Mouse (Mus musculus): ENCODE data around the gene Cipc.

The Cipc gene

DNA sequence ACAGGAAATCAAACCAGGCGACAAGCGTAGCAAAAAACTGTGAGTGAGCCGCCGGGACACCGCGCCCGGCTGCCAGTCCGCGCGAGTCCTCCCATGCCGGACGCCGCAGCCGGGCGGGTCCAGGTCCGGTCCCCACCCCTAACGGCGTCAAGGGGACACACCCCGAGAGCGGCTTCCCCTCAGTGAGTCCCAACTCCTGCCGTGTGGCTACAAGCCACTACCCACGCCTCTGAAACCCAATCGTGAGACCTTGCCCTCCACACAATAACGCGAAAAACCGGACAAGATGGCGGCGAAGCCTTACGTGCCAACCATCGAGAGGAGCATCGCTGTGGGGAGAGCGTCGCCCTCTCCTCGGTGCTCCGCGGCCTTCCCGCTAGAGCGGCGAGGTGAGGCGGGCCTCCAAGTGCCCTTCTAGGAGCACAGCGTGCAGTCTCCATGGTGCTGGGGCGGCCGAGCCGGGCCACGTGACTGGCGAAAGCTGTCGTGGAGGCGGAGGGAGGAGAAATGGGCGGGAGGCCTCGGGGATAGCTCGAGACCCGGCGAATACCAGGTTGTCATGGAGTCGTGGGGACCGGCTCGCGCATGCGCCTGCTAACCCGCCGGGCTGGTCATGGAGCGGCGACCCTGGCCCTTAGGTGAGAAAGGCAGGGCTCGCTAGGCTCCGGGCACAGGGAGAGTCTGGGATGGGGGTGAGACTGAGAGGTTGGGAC lies at the start of gene Cipc:
Gene Cipc, plus strand, starts transcription at position 182 of the 713 bp plus-strand sequence.
- DNase-seq (ENCODE audit: low spot score) = peak; percentile 96

- no peak for DNase-seq (ENCODE audit: low spot score)
These were observed 49.0 kb upstream of the Cipc start for GRCm38 (mm10) chr12:86897769-86898273.

- DNase-seq (ENCODE audit: low spot score) = no peak
These were observed 48.4 kb upstream of the Cipc start for GRCm38 (mm10) chr12:86898448-86898847.

DNA sequence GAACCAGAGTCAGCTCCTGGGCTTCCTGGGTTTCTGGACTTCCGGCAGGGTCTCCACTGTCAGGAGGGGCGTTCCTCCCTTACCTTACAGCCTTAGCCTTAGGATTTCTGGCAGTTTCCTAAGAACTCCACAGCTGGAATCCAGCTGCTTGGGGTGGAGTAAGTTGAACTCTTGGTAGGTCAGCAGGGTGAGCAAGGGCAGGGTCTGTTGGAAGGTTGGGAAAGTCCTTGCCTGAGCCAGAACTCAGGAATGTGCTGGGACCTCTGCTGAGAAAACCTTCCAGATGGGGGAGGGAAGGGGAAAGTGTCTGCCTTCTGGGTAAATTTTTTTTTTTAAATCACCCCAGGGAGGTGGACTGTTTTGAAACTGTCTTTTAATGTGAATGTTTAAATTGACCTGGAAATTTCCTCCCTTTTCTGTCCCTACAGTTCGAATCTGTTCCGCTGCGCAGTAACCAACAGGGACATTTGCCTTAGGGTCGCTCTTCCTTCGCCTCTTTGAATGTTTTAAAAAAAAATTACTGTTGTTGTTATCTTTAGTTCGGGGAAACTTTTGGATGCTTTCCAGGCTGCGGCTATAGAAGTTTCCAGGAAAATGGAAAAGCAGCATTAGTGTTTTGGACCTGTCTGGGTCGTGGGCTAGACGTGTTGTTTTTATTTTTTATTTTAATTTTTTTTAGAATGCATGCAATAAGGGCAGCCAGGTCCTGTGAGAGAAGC lies 47.2 kb upstream of the Cipc start:
- no peak for DNase-seq (ENCODE audit: low spot score)

DNA sequence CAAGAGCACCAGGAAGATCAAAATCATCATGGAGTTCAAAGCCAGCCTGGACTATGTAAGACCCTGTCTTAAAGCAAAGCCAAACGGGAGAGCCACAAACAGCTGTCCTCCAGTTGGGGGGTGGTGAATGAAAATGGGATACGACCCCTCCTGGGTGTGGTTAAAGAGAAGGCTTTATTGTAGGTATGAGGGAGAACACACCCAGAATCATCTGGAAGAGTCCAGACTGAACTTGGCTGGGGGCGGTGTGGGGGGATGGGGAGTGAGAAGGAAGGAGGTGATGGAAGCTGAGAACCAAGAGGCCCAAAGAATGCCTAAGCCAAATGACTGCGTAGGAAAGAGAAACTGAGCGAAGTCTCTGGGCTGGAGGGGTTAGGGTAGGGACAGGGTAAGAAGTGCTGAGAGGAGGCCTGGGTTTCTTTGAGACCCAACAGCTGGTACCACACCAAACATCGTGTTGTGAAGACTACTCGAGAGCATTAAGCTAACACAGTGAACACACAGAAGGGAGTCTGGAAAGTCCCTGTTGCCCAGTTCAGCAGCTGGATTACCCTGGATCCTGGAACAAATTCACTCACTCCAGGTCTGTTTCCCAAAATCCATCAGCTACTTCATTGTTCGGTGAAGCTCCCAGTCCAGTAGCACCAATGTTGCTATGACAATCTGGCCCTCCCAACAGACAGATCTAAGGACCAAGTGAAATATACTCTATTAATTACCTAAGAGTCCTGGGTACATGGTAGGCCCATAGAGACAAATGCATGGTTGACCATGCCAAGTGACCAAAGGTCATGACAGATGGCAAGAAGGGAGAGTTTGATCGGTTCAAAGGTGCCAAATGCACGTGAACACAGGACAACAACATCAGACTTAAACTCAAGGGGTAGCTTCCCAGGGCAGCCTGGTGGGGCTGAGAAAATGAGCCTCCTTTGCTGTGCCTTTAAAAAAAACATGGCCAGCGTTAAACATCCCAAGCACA lies 42.7 kb upstream of the Cipc start:
- no peak for DNase-seq (ENCODE audit: low spot score)

GRCm38 (mm10) chr12:86905203-86905602 lies 41.6 kb upstream of the Cipc start:
- DNase-seq (ENCODE audit: low spot score) = peak; percentile 50

- no peak for DNase-seq (ENCODE audit: low spot score)
These were observed 41.0 kb upstream of the Cipc start for GRCm38 (mm10) chr12:86905876-86906275.

- peak; percentile 89 for DNase-seq (ENCODE audit: low spot score)
These were observed 40.4 kb upstream of the Cipc start for GRCm38 (mm10) chr12:86906395-86906794.

DNA sequence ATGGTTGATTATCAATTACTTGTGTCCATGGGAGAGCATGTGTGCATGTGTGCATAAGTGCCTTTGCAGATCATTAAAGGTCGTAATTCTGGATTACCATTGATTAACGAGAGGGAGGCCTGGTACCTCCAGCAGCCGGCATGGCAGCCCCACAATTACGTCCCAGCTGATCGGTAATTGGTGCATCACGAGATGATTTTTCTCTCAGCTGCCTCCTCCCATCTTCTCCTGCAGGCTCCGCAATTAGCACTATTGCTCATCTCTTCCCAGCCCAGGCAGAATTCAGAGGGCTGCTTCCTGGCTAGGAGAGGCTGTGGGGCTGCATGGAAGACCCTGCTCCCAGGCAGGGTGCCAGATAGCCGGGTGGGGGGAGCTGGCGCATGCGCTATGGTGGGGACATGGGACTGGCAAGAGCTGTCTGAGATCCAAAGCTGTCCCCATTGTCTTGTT lies 35.3 kb upstream of the Cipc start:
- DNase-seq (ENCODE audit: low spot score) = no peak

DNA sequence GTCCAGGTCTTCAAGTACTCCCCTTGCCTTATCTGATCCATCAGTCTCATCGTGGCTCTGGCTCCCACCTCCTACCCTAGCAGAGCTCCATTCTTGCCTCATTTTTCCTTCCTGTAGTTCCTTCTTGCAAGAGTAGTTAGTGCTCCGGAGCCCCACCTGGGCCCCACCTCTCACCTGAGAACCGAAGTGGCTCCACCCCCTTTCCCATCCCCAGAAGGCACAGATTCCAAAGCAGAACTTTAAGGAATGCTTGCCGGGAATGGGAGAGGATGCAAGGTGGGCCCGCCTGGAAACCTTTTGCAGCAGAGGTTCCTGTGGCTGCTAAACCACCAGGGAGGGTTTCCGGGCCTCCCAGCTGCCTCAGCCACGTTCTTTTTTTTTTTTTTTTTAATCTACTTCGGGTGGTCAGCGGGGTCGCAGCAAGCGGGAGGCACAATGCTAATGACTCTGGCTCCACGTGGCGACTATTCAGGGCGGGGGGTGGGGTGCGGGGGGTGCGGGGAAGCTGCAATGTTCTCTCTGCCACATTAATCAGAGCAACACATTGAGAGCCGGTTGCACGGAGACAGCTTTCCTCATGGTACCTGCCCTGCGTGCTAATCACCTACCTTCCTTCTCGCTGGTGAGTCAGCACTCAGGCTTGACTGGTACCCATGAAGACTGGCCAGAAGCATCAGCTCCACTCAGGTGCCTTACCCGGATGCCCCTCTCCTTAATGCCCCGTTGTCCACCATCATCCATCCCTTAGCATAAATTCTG lies 34.3 kb upstream of the Cipc start:
- DNase-seq (ENCODE audit: low spot score) = no peak

DNA sequence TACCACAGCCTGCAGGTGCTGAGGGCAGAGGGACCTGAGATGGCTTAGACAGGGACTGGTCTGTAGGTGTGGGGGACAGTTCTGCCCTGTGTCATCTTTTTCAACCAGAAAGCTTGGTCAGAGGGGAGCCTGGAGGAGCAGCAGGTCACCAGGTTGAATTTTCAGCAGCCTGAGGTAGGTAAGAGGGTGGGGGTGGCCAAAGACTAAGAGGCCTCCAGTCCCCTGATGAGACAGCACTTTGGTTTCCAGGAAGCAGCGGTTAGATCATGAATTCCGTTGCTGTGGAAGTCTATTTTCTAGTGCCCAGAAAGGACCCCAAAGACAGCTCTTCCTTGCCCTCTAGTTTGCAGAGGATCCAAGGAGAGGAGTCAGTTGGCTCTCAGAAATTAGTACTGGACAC lies 32.5 kb upstream of the Cipc start:
- no peak for DNase-seq (ENCODE audit: low spot score)

DNA sequence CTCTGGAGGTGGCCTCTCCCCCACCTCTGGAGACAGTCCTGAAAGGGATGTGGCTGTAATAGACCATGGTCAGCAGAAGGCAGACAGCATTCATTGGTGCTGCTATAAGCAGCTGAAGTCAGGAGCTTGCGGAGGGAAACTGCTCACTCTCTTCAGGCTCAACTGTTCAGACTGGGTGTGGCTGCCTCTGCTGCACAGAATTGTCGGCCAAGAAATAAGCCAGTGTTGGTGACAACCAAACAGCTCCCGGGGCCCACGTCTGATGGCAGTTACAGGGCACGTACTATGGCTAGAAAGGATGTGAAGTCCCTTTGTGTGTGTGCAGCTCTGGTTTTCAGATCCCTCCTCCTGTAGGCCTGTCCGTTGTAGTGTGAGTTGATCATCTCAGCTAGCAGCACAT lies 32.1 kb upstream of the Cipc start:
- DNase-seq (ENCODE audit: low spot score) = no peak

DNA sequence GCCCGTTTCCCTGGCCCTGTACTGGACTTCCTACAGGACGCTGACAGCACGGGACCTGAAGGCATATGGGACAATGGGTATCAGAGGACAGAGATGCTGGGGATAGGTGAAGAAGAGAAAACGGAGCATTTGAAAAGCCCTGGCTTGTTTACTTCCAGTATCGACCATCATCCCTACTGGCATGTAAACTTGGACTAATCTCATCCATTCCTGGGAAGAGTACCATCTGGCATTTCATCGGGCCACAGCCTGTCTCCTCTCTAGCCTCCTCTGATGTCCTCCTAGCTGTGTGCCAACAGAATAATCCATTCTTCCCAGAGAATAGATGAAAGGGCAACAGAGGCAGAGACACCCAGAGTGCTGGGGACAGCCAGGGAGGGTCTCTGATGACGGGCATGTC lies 31.2 kb upstream of the Cipc start:
- DNase-seq (ENCODE audit: low spot score) = no peak

GRCm38 (mm10) chr12:86916796-86917573 lies 29.9 kb upstream of the Cipc start:
- DNase-seq (ENCODE audit: low spot score) = no peak

DNA sequence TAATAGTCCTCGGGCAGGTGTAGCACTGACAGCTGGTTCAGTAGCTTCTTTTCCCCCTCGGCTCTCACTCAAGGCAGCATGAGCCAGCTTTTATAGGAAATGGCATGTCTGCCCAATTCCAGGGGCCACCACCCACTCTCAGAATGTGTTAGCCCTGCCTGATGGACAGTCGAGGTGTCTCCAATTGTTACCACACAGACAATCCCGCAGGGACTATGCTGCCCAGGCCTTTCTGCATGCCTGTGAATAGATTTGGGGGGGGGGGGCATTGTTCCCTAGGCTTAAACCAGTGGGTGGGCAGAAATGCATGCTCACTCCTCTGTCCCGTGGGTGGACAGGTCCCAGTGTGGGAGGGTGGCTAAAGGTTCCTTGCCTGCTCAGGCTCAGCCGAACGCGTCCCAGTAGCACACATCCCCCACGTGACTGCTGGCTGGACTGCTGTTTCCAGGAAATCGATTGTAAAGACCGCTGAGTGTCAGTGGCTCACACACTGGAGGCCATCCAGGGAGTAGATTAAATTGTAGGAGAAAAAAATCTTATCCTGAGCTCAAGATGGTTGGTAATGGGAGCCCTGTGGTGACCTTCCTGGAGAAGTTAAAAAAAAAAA lies 28.4 kb upstream of the Cipc start:
- DNase-seq (ENCODE audit: low spot score) = no peak

GRCm38 (mm10) chr12:86918983-86919722 lies 27.7 kb upstream of the Cipc start:
- no peak for DNase-seq (ENCODE audit: low spot score)

- DNase-seq (ENCODE audit: low spot score) = peak; percentile 78
These were observed 23.0 kb upstream of the Cipc start for GRCm38 (mm10) chr12:86923837-86924236.

- DNase-seq (ENCODE audit: low spot score) = no peak
These were observed 15.7 kb upstream of the Cipc start for GRCm38 (mm10) chr12:86930934-86931729.
